ENCODE assay signal across 17 mouse cellular contexts in the genomic region with DNA sequence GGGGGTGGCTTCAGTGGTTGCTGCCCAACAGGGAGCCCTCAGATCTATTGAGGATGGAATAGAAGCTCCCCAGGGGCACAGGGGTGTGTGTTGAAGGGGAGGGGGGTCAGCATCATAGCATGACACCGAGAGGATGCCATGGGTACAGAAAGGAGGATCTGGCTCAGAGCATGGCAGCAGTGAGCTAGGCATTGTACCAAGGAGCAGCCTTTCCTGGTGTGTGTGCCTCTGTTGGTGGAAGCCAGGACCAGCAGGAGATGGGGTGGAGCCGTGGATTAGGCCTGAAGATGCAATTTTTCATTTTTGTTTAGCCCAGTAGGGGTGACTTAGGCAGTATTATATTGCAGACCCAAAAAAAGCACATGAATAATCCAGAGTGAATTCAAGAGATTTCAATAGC. TPM values are rescaled to one million over a fixed set of nuclear protein-coding genes. Genes with fewer than 3 reads are reported as not detected.
DNase-seq lines count a peak whose midpoint lies in the region; ATAC-seq lines count a peak whose summit lies in the region.
"Had no signal": no experiment of that assay in that cellular context is flagged by ENCODE, and none has a peak within 500 bp of the region (broad histone marks: within the 10 kb centered on the region; RNA-seq: fewer than 3 reads in every experiment).

No protein-coding gene starts in this region.

- peaks cover 4% of the 10 kb centered on the region; the same call in 1 of the 2 replicates for H3K27me3 ChIP-seq in forebrain, embryonic 15.5 days
- H3K27me3 ChIP-seq in forebrain, embryonic 12.5 days, result peaks cover 63% of the 10 kb centered on the region
- H3K27me3 ChIP-seq in megakaryocyte, embryonic 14.5 days (replicated peaks), result peaks cover 61% of the 10 kb centered on the region
- H3K27me3 ChIP-seq in intestine, embryonic 15.5 days (replicated peaks), result peaks cover 9% of the 10 kb centered on the region

- peak; percentile 67 to 71 for DNase-seq in cerebellum, adult 18-20 months
- peak; percentile 67 to 77 for DNase-seq in cerebellum, postnatal 36 days
- DNase-seq: kidney, adult 11 months; kidney, postnatal 10 days had no signal

- H3K9ac ChIP-seq in forebrain, embryonic 15.5 days (replicated peaks), result no peak overlapping the region
- H3K9ac ChIP-seq in forebrain, embryonic 12.5 days, result no peak overlapping the region
- H3K9ac ChIP-seq in intestine, embryonic 15.5 days, result no peak overlapping the region
- H3K9ac ChIP-seq: limb, embryonic 13.5 days; liver, embryonic 14.5 days had no signal

- no peak for ATAC-seq in forebrain, embryonic 15.5 days (replicated peaks)
- no peak for ATAC-seq in forebrain, embryonic 12.5 days (ENCODE audit: low FRiP score)
- ATAC-seq in megakaryocyte, adult 5-6 weeks (ENCODE audit: poor library complexity, severe bottlenecking), result no peak
- no peak for ATAC-seq in intestine, embryonic 15.5 days
- ATAC-seq in erythroid progenitor cell, adult 5-6 weeks (replicated peaks; ENCODE audit: low FRiP score, poor library complexity, severe bottlenecking), result no peak
- ATAC-seq: lung, postnatal 0 days had no signal

- no peaks in the 10 kb centered on the region for H3K9me3 ChIP-seq in forebrain, embryonic 15.5 days
- H3K9me3 ChIP-seq in forebrain, embryonic 12.5 days, result no peaks in the 10 kb centered on the region
- H3K9me3 ChIP-seq in megakaryocyte, embryonic 14.5 days, result no peaks in the 10 kb centered on the region
- no peaks in the 10 kb centered on the region for H3K9me3 ChIP-seq in intestine, embryonic 15.5 days
- H3K9me3 ChIP-seq: forebrain, embryonic 10.5 days; limb, embryonic 13.5 days had no signal

- H3K4me3 ChIP-seq in forebrain, embryonic 15.5 days, result no peak overlapping the region
- H3K4me3 ChIP-seq in forebrain, embryonic 12.5 days (replicated peaks), result no peak overlapping the region
- H3K4me3 ChIP-seq in megakaryocyte, embryonic 14.5 days (replicated peaks), result peak overlapping the region; percentile 50
- no peak overlapping the region for H3K4me3 ChIP-seq in intestine, embryonic 15.5 days (replicated peaks)
- H3K4me3 ChIP-seq: forebrain, embryonic 10.5 days; limb, embryonic 13.5 days had no signal

- no peak overlapping the region for H3K27ac ChIP-seq in forebrain, embryonic 15.5 days (replicated peaks)
- H3K27ac ChIP-seq in forebrain, embryonic 12.5 days, result no peak overlapping the region
- no peak overlapping the region for H3K27ac ChIP-seq in intestine, embryonic 15.5 days
- H3K27ac ChIP-seq: forebrain, embryonic 10.5 days; limb, embryonic 13.5 days; liver, embryonic 14.5 days had no signal

- peak overlapping the region; percentile 68; the same call in 1 of the 2 replicates for H3K4me2 ChIP-seq in forebrain, embryonic 15.5 days (replicated peaks)
- no peak overlapping the region for H3K4me2 ChIP-seq in forebrain, embryonic 12.5 days
- no peak overlapping the region for H3K4me2 ChIP-seq in intestine, embryonic 15.5 days (replicated peaks)
- H3K4me2 ChIP-seq: heart, embryonic 11.5 days; limb, embryonic 13.5 days had no signal

- no peaks in the 10 kb centered on the region for H3K36me3 ChIP-seq in forebrain, embryonic 15.5 days
- no peaks in the 10 kb centered on the region for H3K36me3 ChIP-seq in forebrain, embryonic 12.5 days (replicated peaks)
- no peaks in the 10 kb centered on the region for H3K36me3 ChIP-seq in megakaryocyte, embryonic 14.5 days (replicated peaks; ENCODE audit: low read length)
- H3K36me3 ChIP-seq in intestine, embryonic 15.5 days, result no peaks in the 10 kb centered on the region
- H3K36me3 ChIP-seq: forebrain, embryonic 10.5 days; limb, embryonic 13.5 days had no signal

- peaks cover 32% of the 10 kb centered on the region for H3K4me1 ChIP-seq in forebrain, embryonic 15.5 days
- peaks cover 12% of the 10 kb centered on the region for H3K4me1 ChIP-seq in forebrain, embryonic 12.5 days
- H3K4me1 ChIP-seq in megakaryocyte, embryonic 14.5 days, result peaks cover 12% of the 10 kb centered on the region
- H3K4me1 ChIP-seq in intestine, embryonic 15.5 days (replicated peaks), result no peaks in the 10 kb centered on the region

- 7% methylated on average over 2 of the region's 2 CpGs for WGBS in forebrain, embryonic 15.5 days
- 13% methylated on average over 2 of the region's 2 CpGs for WGBS in forebrain, embryonic 12.5 days
- 37% methylated on average over 2 of the region's 2 CpGs for WGBS in intestine, embryonic 15.5 days

RNA-seq across cellular contexts. Expression of a gene that starts 7.9 kb away (rescaled TPM):
- 45.0 and 48.1 TPM in 2 replicates for polyA plus RNA-seq in forebrain, embryonic 15.5 days (2015; fragmentation: Nextera tagmentation; extraction: Ambion mirVana)
- polyA plus RNA-seq in forebrain, embryonic 12.5 days (2016; fragmentation: Nextera tagmentation; extraction: Ambion mirVana), result 10.3 and 11.4 TPM in 2 replicates
- not detected in 2 replicates for polyA plus RNA-seq in megakaryocyte, embryonic 14.5 days (2012; ENCODE audit: insufficient read depth, low replicate concordance)
- total RNA-seq in megakaryocyte, adult 5-6 weeks (2015), result not detected in 2 replicates
- total RNA-seq in megakaryocyte, adult 5-6 weeks (2017), result not detected in 2 replicates
- 2.0 and 2.2 TPM in 2 replicates for polyA plus RNA-seq in intestine, embryonic 15.5 days (2015; fragmentation: Nextera tagmentation; extraction: Ambion mirVana)
- total RNA-seq in erythroid progenitor cell, adult 5-6 weeks (2015; ENCODE audit: low replicate concordance), result not detected in 2 replicates
- not detected in 2 replicates for total RNA-seq in erythroid progenitor cell, adult 5-6 weeks (2017; ENCODE audit: low replicate concordance)
- total RNA-seq: CH12.LX; megakaryocyte-erythroid progenitor cell, adult 5-6 weeks had no signal
